Mouse (Mus musculus): ENCODE results near the gene Zcchc24. TPM values are rescaled to one million over a fixed set of nuclear protein-coding genes. Genes with fewer than 3 reads are reported as not detected.
A peak's percentile ranks its signal among the peaks of the same experiment; 100 is the strongest.

Zcchc24 gene
- total and polyA plus RNA-seq, 2 experiments = 27.3 to 53.0 TPM

DNA sequence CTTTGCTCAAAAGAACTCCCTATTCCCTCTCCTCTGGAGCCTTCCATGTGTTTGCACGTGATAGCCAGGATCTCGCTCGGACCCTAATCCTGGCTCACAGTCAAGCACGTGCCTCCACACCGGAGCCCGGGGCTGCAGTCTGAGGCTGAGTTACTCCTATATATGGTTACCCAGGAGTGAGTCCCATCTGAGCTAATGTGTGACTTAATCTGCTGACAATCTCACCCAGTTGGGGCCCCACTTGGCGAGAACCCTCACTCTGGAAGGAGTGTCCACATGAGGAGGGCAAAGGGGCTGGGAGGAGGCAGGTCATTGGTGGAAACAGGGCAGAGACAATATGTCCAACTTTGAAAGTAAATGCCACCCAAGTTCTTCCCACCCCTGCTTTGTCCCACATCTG, 57.7 kb downstream of the Zcchc24 start:
- H3K79me2 ChIP-seq (ENCODE audit: control insufficient read depth, insufficient read depth, low read length) = no peaks in the 10 kb centered on the region
- H3K27me3 ChIP-seq (ENCODE audit: control insufficient read depth, insufficient read depth, low read length) = no peaks in the 10 kb centered on the region
- no peak overlapping the region for H3K4me3 ChIP-seq (ENCODE audit: insufficient read depth, low read depth, low read length)
- H3K27ac ChIP-seq (replicated peaks; ENCODE audit: insufficient read depth, low read depth, low read length) = no peak overlapping the region
- no peak for DNase-seq (ENCODE audit: extremely low read depth, low read depth, low spot score)
- 61% methylated on average over 7 of the region's 7 CpGs for WGBS
- TF ChIP-seq POLR2A (IDR thresholded peaks at IDR 0.05; ENCODE audit: extremely low read depth, insufficient read depth, low read length) = no peak
- no peak for TF ChIP-seq CTCF (IDR thresholded peaks at IDR 0.05; ENCODE audit: low read depth, low read length)
- H3K9ac ChIP-seq (ENCODE audit: low read depth, low read length) = no peak overlapping the region
- peaks cover 7% of the 10 kb centered on the region; the same call in 1 of the 2 replicates for H3K36me3 ChIP-seq (ENCODE audit: control insufficient read depth, insufficient read depth, low read length)
- H3K4me1 ChIP-seq (ENCODE audit: control insufficient read depth, insufficient read depth, low read length) = peaks cover 25% of the 10 kb centered on the region

DNA sequence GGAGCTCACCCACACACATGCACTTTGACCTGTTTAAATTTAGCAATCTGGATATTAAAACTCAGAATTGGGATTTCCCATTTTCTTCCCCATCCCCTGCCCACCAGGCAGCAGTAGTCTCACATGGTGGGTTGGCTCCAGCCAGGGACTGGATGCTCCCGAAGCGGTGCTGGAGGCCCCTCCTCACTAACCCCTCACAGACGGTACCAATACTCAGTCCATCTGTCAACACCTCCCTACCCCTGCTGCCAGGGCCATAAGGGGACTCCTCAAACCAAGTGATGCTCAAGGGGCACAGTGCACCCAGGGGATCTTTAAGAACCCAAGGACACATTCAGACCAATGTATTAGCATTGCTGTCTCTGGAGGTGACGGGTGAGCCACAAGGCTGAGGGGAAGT, 58.2 kb downstream of the Zcchc24 start:
- no peak overlapping the region for H3K27ac ChIP-seq (replicated peaks; ENCODE audit: insufficient read depth, low read depth, low read length)
- DNase-seq (ENCODE audit: extremely low read depth, low read depth, low spot score) = no peak
- no peaks in the 10 kb centered on the region for H3K79me2 ChIP-seq (ENCODE audit: control insufficient read depth, insufficient read depth, low read length)
- no peak overlapping the region for H3K9ac ChIP-seq (ENCODE audit: low read depth, low read length)
- 50% methylated on average over 4 of the region's 4 CpGs for WGBS
- H3K36me3 ChIP-seq (ENCODE audit: control insufficient read depth, insufficient read depth, low read length) = peaks cover 5% of the 10 kb centered on the region; the same call in 1 of the 2 replicates
- no peaks in the 10 kb centered on the region for H3K27me3 ChIP-seq (ENCODE audit: control insufficient read depth, insufficient read depth, low read length)
- TF ChIP-seq POLR2A (IDR thresholded peaks at IDR 0.05; ENCODE audit: extremely low read depth, insufficient read depth, low read length) = no peak
- TF ChIP-seq CTCF (IDR thresholded peaks at IDR 0.05; ENCODE audit: low read depth, low read length) = no peak
- H3K4me1 ChIP-seq (ENCODE audit: control insufficient read depth, insufficient read depth, low read length) = peaks cover 20% of the 10 kb centered on the region
- no peak overlapping the region for H3K4me3 ChIP-seq (ENCODE audit: insufficient read depth, low read depth, low read length)

- TF ChIP-seq CTCF (IDR thresholded peaks at IDR 0.05; ENCODE audit: low read depth, low read length) (no peak), POLR2A (IDR thresholded peaks at IDR 0.05; ENCODE audit: extremely low read depth, insufficient read depth, low read length) (no peak)
- 23% methylated on average over 4 of the region's 4 CpGs for WGBS
These were observed 58.8 kb downstream of the Zcchc24 start for GRCm38 (mm10) chr14:25710073-25710472.

GRCm38 (mm10) chr14:25708917-25709316, 59.9 kb downstream of the Zcchc24 start:
- WGBS = 95% methylated on average over 2 of the region's 2 CpGs
- DNase-seq (ENCODE audit: extremely low read depth, low read depth, low spot score) = no peak
- peaks cover 18% of the 10 kb centered on the region for H3K4me1 ChIP-seq (ENCODE audit: control insufficient read depth, insufficient read depth, low read length)
- H3K36me3 ChIP-seq (ENCODE audit: control insufficient read depth, insufficient read depth, low read length) = no peaks in the 10 kb centered on the region; the same call in 1 of the 2 replicates
- H3K79me2 ChIP-seq (ENCODE audit: control insufficient read depth, insufficient read depth, low read length) = no peaks in the 10 kb centered on the region
- H3K4me3 ChIP-seq (ENCODE audit: insufficient read depth, low read depth, low read length) = no peak overlapping the region
- TF ChIP-seq POLR2A (IDR thresholded peaks at IDR 0.05; ENCODE audit: extremely low read depth, insufficient read depth, low read length) (no peak), CTCF (IDR thresholded peaks at IDR 0.05; ENCODE audit: low read depth, low read length) (no peak)
- H3K9ac ChIP-seq (ENCODE audit: low read depth, low read length) = no peak overlapping the region
- H3K27ac ChIP-seq (replicated peaks; ENCODE audit: insufficient read depth, low read depth, low read length) = no peak overlapping the region; the same call in 1 of the 2 replicates
- H3K27me3 ChIP-seq (ENCODE audit: control insufficient read depth, insufficient read depth, low read length) = no peaks in the 10 kb centered on the region

More at GRCm38 (mm10) chr14:25710073-25710472, 58.8 kb downstream of the Zcchc24 start:
- Histone ChIP-seq H3K9ac (ENCODE audit: low read depth, low read length) (no peak overlapping the region), H3K36me3 (ENCODE audit: control insufficient read depth, insufficient read depth, low read length) (peaks cover 2% of the 10 kb centered on the region; the same call in 1 of the 2 replicates), H3K79me2 (ENCODE audit: control insufficient read depth, insufficient read depth, low read length) (no peaks in the 10 kb centered on the region), H3K4me3 (ENCODE audit: insufficient read depth, low read depth, low read length) (no peak overlapping the region), H3K27me3 (ENCODE audit: control insufficient read depth, insufficient read depth, low read length) (no peaks in the 10 kb centered on the region), H3K4me1 (ENCODE audit: control insufficient read depth, insufficient read depth, low read length) (peaks cover 18% of the 10 kb centered on the region), H3K27ac (replicated peaks; ENCODE audit: insufficient read depth, low read depth, low read length) (peak overlapping the region; percentile 2; the same call in 1 of the 2 replicates)
- peak; percentile 43 for DNase-seq (ENCODE audit: extremely low read depth, low read depth, low spot score)

DNA sequence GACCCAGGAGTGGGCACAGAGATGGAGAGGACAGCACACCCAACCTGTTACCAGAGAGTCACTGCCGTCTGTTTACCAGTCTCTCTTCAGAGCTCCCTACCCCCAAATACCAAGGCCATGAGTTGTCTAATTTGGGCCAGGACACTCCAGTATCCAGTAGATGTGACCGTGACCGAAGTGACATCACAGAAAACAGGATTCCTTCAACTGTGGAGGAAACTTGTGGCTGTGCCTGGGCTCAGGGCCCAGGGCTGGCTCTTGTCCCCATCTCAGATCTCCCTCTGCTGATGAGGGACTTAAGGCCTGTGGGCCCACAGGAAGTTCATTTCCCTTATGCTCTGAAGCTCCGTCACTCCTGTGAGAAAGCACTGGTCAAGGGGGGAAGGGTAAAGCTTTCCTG, 60.4 kb downstream of the Zcchc24 start:
- peaks cover 18% of the 10 kb centered on the region for H3K4me1 ChIP-seq (ENCODE audit: control insufficient read depth, insufficient read depth, low read length)
- H3K27ac ChIP-seq (replicated peaks; ENCODE audit: insufficient read depth, low read depth, low read length) = no peak overlapping the region; the same call in 1 of the 2 replicates
- no peaks in the 10 kb centered on the region for H3K27me3 ChIP-seq (ENCODE audit: control insufficient read depth, insufficient read depth, low read length)
- no peaks in the 10 kb centered on the region for H3K36me3 ChIP-seq (ENCODE audit: control insufficient read depth, insufficient read depth, low read length)
- H3K9ac ChIP-seq (ENCODE audit: low read depth, low read length) = no peak overlapping the region
- WGBS = 34% methylated on average over 4 of the region's 4 CpGs
- TF ChIP-seq CTCF (IDR thresholded peaks at IDR 0.05; ENCODE audit: low read depth, low read length) = no peak
- no peak for TF ChIP-seq POLR2A (IDR thresholded peaks at IDR 0.05; ENCODE audit: extremely low read depth, insufficient read depth, low read length)
- no peaks in the 10 kb centered on the region for H3K79me2 ChIP-seq (ENCODE audit: control insufficient read depth, insufficient read depth, low read length)
- peak; percentile 51 for DNase-seq (ENCODE audit: extremely low read depth, low read depth, low spot score)
- no peak overlapping the region for H3K4me3 ChIP-seq (ENCODE audit: insufficient read depth, low read depth, low read length)

- no peak overlapping the region for H3K9ac ChIP-seq (ENCODE audit: low read depth, low read length)
- peak; percentile 59 for DNase-seq (ENCODE audit: extremely low read depth, low read depth, low spot score)
- H3K36me3 ChIP-seq (ENCODE audit: control insufficient read depth, insufficient read depth, low read length) = no peaks in the 10 kb centered on the region
- H3K4me1 ChIP-seq (ENCODE audit: control insufficient read depth, insufficient read depth, low read length) = peaks cover 18% of the 10 kb centered on the region
- TF ChIP-seq POLR2A (IDR thresholded peaks at IDR 0.05; ENCODE audit: extremely low read depth, insufficient read depth, low read length) (no peak), CTCF (IDR thresholded peaks at IDR 0.05; ENCODE audit: low read depth, low read length) (peak; percentile 58; the same call in 1 of the 2 replicates)
- no peaks in the 10 kb centered on the region for H3K27me3 ChIP-seq (ENCODE audit: control insufficient read depth, insufficient read depth, low read length)
- peak overlapping the region; percentile 7; the same call in 1 of the 2 replicates for H3K27ac ChIP-seq (replicated peaks; ENCODE audit: insufficient read depth, low read depth, low read length)
- H3K4me3 ChIP-seq (ENCODE audit: insufficient read depth, low read depth, low read length) = no peak overlapping the region
- no peaks in the 10 kb centered on the region for H3K79me2 ChIP-seq (ENCODE audit: control insufficient read depth, insufficient read depth, low read length)
- 45% methylated on average over 5 of the region's 5 CpGs for WGBS
These were observed 61.1 kb downstream of the Zcchc24 start for GRCm38 (mm10) chr14:25707691-25708181.
